Comparison of ENCODE assay signal across 22 mouse cellular contexts in the genomic region with DNA sequence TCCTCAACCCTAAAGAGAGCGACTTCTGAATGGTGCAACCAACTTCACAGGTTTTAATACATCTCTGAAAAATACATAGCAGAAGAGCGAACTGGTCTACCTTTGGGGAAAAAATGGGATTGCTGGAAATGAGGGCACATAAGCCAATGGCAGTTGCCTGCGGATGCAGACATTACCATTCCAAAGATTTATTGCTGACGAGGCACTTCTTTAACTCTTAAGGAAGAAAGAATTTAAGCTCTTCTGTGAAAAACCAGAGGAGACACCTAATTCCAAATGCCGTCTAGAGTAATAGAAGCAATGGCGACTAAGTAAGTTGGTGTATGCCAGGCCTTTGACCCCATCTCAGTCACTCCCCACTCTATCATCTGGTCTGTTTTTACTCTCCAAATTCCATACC.
DNase-seq lines count a peak whose midpoint lies in the region; ATAC-seq and TF ChIP-seq lines count a peak whose summit lies in the region.
"Had no signal": no experiment of that assay in that cellular context is flagged by ENCODE, and none has a peak within 500 bp of the region (broad histone marks: within the 10 kb centered on the region; RNA-seq: fewer than 3 reads in every experiment).

No protein-coding gene starts in this region.

- dilution Hi-C loops in CH12.LX (cut with MboI; ENCODE audit: extremely low pct_ligation_motif_present, extremely low pct_unique_long_range_greater_than_20kb, low sequenced_read_pairs): no loop called here

- peaks cover 15% of the 10 kb centered on the region; the same call in 1 of the 2 replicates for H3K4me1 ChIP-seq in heart, embryonic 12.5 days (replicated peaks)
- H3K4me1 ChIP-seq in heart, embryonic 10.5 days: peaks cover 18% of the 10 kb centered on the region; the same call in 1 of the 2 replicates
- peaks cover 0 to 11% of the 10 kb centered on the region in 2 experiments; a peak in 1 of 4 replicates for H3K4me1 ChIP-seq in CH12.LX (ENCODE audit: control insufficient read depth in 1 of 2, insufficient read depth in 2 of 2)
- H3K4me1 ChIP-seq in ES-E14 (ENCODE audit: control insufficient read depth in 2 of 2, insufficient read depth in 2 of 2, low read length in 2 of 2, poor library complexity in 1 of 2): no peaks in the 10 kb centered on the region
- peaks cover 56% of the 10 kb centered on the region for H3K4me1 ChIP-seq in limb, embryonic 10.5 days
- peaks cover 5% of the 10 kb centered on the region; the same call in 1 of the 2 replicates for H3K4me1 ChIP-seq in kidney, embryonic 15.5 days

- in situ Hi-C loops in CH12.LX (cut with MboI; ENCODE audit: low pct_ligation_motif_present, low pct_unique_long_range_greater_than_20kb, low sequenced_read_pairs) (no loop called here), ES-E14 (cut with MboI; ENCODE audit: low sequenced_read_pairs in 2 of 2, unreplicated experiment in 2 of 2) (no loop called here)

- TF ChIP-seq RAD21 in CH12.LX (IDR thresholded peaks at IDR 0.05; ENCODE audit: low read depth, low read length): no peak

- no peaks in the 10 kb centered on the region for H3K79me2 ChIP-seq in CH12.LX (replicated peaks; ENCODE audit: control insufficient read depth, extremely low read depth, insufficient read depth, poor library complexity, severe bottlenecking)

- no peak overlapping the region for H3K4me2 ChIP-seq in heart, embryonic 12.5 days
- no peak overlapping the region for H3K4me2 ChIP-seq in CH12.LX (ENCODE audit: insufficient read depth, low read depth, poor library complexity, severe bottlenecking)
- no peak overlapping the region for H3K4me2 ChIP-seq in kidney, embryonic 15.5 days

- no peak for TF ChIP-seq POLR2A in CH12.LX (IDR thresholded peaks at IDR 0.05; ENCODE audit: low read depth, low read length)

- WGBS in heart, embryonic 12.5 days: 76% methylated on average over 6 of the region's 6 CpGs
- 82% methylated on average over 6 of the region's 6 CpGs for WGBS in heart, embryonic 10.5 days
- 62% methylated on average over 6 of the region's 6 CpGs for WGBS in limb, embryonic 10.5 days
- WGBS in kidney, embryonic 15.5 days: 77% methylated on average over 6 of the region's 6 CpGs

- 0 out of 2 replicates have a peak overlapping the region, but pooled peaks have one; percentile 11 for H3K27ac ChIP-seq in heart, embryonic 12.5 days (ENCODE audit: poor library complexity, severe bottlenecking)
- no peak overlapping the region for H3K27ac ChIP-seq in heart, embryonic 10.5 days
- H3K27ac ChIP-seq in CH12.LX (ENCODE audit: insufficient read depth, low read depth) (no peak overlapping the region), ES-E14 (ENCODE audit: insufficient read depth, low read depth, low read length, poor library complexity, severe bottlenecking) (no peak overlapping the region)
- H3K27ac ChIP-seq in limb, embryonic 10.5 days: no peak overlapping the region; the same call in 1 of the 2 replicates
- H3K27ac ChIP-seq in kidney, embryonic 15.5 days: no peak overlapping the region

- H3K9me3 ChIP-seq in heart, embryonic 12.5 days (replicated peaks): no peaks in the 10 kb centered on the region
- H3K9me3 ChIP-seq in heart, embryonic 10.5 days: no peaks in the 10 kb centered on the region
- no peaks in the 10 kb centered on the region for H3K9me3 ChIP-seq in CH12.LX (replicated peaks; ENCODE audit: low read length)
- H3K9me3 ChIP-seq in ES-E14 (ENCODE audit: control insufficient read depth, insufficient read depth, low read depth, low read length): no peaks in the 10 kb centered on the region
- no peaks in the 10 kb centered on the region for H3K9me3 ChIP-seq in limb, embryonic 10.5 days (replicated peaks)
- no peaks in the 10 kb centered on the region for H3K9me3 ChIP-seq in kidney, embryonic 15.5 days (replicated peaks)
- H3K9me3 ChIP-seq: G1E had no signal

- no peaks in the 10 kb centered on the region for H3K36me3 ChIP-seq in heart, embryonic 12.5 days
- H3K36me3 ChIP-seq in heart, embryonic 10.5 days: no peaks in the 10 kb centered on the region
- H3K36me3 ChIP-seq in CH12.LX (replicated peaks in 1 of 2; ENCODE audit: control insufficient read depth in 1 of 2, insufficient read depth in 1 of 2, low read length in 1 of 2) (no peaks in the 10 kb centered on the region), ES-E14 (ENCODE audit: control insufficient read depth, insufficient read depth, low read length, poor library complexity, severe bottlenecking) (no peaks in the 10 kb centered on the region)
- 0 out of 2 replicates have a peak, but pooled peaks cover 5% of the 10 kb centered on the region for H3K36me3 ChIP-seq in limb, embryonic 10.5 days
- no peaks in the 10 kb centered on the region for H3K36me3 ChIP-seq in kidney, embryonic 15.5 days
- H3K36me3 ChIP-seq: G1E had no signal

- no peaks in the 10 kb centered on the region for H3K27me3 ChIP-seq in heart, embryonic 12.5 days (replicated peaks)
- no peaks in the 10 kb centered on the region for H3K27me3 ChIP-seq in heart, embryonic 10.5 days (ENCODE audit: insufficient read depth, poor library complexity, severe bottlenecking)
- H3K27me3 ChIP-seq in CH12.LX (replicated peaks): no peaks in the 10 kb centered on the region
- H3K27me3 ChIP-seq in limb, embryonic 10.5 days (ENCODE audit: low read depth, poor library complexity, severe bottlenecking): no peaks in the 10 kb centered on the region
- no peaks in the 10 kb centered on the region for H3K27me3 ChIP-seq in kidney, embryonic 15.5 days

- no peak for TF ChIP-seq CTCF in CH12.LX (conservative IDR thresholded peaks at IDR 0.05 in 1 of 2, IDR thresholded peaks at IDR 0.05 in 1 of 2; ENCODE audit: low read depth in 2 of 2, low read length in 2 of 2)

- no peak for DNase-seq in heart, embryonic 10.5 days (ENCODE audit: low spot score)
- DNase-seq in CH12.LX (ENCODE audit: extremely low read depth): no peak
- no peak for DNase-seq in ES-E14 (ENCODE audit: low read depth, low spot score)
- peak; percentile 9 for DNase-seq in limb, embryonic 10.5 days (ENCODE audit: low spot score)
- DNase-seq: adrenal gland, adult 2 months; adrenal gland, adult 8-10 months; adrenal gland, postnatal 14 days; adrenal gland, postnatal 25 days; adrenal gland, postnatal 36 days; B cell, adult 2 months; cerebellum, adult 11 months; cerebellum, adult 11-12 months; cerebellum, adult 18-20 months; cerebellum, adult 2 months had no signal

- no peak overlapping the region for H3K4me3 ChIP-seq in heart, embryonic 12.5 days
- no peak overlapping the region for H3K4me3 ChIP-seq in heart, embryonic 10.5 days
- H3K4me3 ChIP-seq in CH12.LX (replicated peaks in 1 of 3; ENCODE audit: low read depth in 2 of 3, low read length in 2 of 3, poor library complexity in 1 of 3) (no peak overlapping the region), ES-E14 (ENCODE audit: insufficient read depth in 1 of 2, low read depth in 1 of 2, low read length in 2 of 2, poor library complexity in 1 of 2, severe bottlenecking in 1 of 2) (no peak overlapping the region)
- H3K4me3 ChIP-seq in limb, embryonic 10.5 days: no peak overlapping the region
- no peak overlapping the region for H3K4me3 ChIP-seq in kidney, embryonic 15.5 days (replicated peaks)

- no peak overlapping the region for H3K9ac ChIP-seq in heart, embryonic 12.5 days
- H3K9ac ChIP-seq in CH12.LX (ENCODE audit: insufficient read depth, low read depth): no peak overlapping the region
- H3K9ac ChIP-seq in ES-E14 (ENCODE audit: insufficient read depth, low read depth, low read length, poor library complexity, severe bottlenecking): no peak overlapping the region
- no peak overlapping the region for H3K9ac ChIP-seq in kidney, embryonic 15.5 days

- TF ChIP-seq EP300 in CH12.LX (IDR thresholded peaks at IDR 0.05; ENCODE audit: low read length): no peak

- ATAC-seq in heart, embryonic 12.5 days (ENCODE audit: insufficient number of reproducible peaks, low FRiP score): no peak
- ATAC-seq in megakaryocyte, adult 5-6 weeks (ENCODE audit: poor library complexity, severe bottlenecking): no peak
- no peak for ATAC-seq in kidney, embryonic 15.5 days (replicated peaks; ENCODE audit: low FRiP score)
- no peak for ATAC-seq in megakaryocyte-erythroid progenitor cell, adult 5-6 weeks (replicated peaks; ENCODE audit: low FRiP score, low TSS enrichment, poor library complexity, severe bottlenecking)
- ATAC-seq: activated CD4-positive, CD25-positive, alpha-beta regulatory T cell, adult 4 months; CD4-positive, CD25-positive, alpha-beta regulatory T cell, adult 4 months; Patski had no signal

TF ChIP-seq in CH12.LX, 34 proteins besides CTCF, POLR2A, EP300 and RAD21:
- 0 out of 2 replicates have a peak, but pooled peaks have one; percentile 53 for TF ChIP-seq MAFK (IDR thresholded peaks at IDR 0.05; ENCODE audit: insufficient replicate concordance, low read length)
- no peak for TF ChIP-seq ELF1 (IDR thresholded peaks at IDR 0.05; ENCODE audit: low read depth, low read length)

TF ChIP-seq in ES-E14, 5 proteins besides CTCF, POLR2A, EP300 and RAD21:
- no peak for TF ChIP-seq ZC3H11A (IDR thresholded peaks at IDR 0.05; ENCODE audit: borderline replicate concordance, low read depth, low read length)
- TF ChIP-seq MAFK (IDR thresholded peaks at IDR 0.05; ENCODE audit: insufficient read depth, low read depth, low read length): peak; percentile 83
TF ChIP-seq in ES-E14: peak in this region for 1.
